Mouse (Mus musculus): Measurements from ENCODE around the gene Arhgef16.

Gene Arhgef16

DNA sequence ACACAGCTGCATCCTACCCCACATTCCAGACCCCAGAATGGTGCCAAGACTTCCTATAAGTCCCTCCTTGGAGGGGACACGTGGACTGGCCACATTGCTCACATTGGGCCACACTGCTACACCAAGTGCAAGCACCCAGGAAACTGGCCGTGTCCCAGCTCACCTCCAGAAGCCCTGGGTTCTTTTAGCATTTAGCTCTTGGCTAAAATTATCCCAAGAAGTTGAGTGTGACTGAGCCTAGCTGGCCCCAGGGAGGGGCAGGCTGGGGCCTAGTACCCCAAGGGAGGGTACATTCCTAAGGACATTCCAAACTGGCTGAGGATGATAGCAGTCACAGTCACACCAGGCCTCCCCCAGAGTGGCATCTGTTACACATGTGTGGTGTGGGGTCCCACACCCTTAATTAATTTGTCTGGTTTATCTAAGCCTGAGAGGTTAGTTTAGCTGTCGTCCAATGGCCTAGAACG lies 7.7 kb downstream of the Arhgef16 start:
- no peak for DNase-seq (ENCODE audit: low spot score in 2 of 2)

DNA sequence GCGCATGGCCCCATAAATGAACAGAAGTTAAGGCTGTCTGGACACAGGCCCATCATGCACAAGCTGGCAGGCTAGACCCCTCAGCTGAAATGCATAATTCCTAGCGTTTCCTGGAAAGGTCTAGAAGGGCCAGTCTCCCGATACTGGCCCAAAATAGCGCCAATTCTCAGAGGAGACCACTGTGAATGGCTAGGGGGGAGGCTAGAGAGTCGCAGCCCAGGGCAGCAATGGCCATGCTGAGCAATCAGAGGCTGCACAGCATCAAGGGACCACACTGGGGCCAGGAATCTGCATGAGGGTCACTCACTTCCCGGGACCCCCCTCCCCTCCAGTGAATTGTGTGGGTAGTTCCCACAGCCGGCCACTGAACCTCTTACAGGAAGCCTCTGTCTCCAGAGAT lies 17.8 kb downstream of the Arhgef16 start:
- no peak for DNase-seq (ENCODE audit: low spot score in 2 of 2)

DNA sequence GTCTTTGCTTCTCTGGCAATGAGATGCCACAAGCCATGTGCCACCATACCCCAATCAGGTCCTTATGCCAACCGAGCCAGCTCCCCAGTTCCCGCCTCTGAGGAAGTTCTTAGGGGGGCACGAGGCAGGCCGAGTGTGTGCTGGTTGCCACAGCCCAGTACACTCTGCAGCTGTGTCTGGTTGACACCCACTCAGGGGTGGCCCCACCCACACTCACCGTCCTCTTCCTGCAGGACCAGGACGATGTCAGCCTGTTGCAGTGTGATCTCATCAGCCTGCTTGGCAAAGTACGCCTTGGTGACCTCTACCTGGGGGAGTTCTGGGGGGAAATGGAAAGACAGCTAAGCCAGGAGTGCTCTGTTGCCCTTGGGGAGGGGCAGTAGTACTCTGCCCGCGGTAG lies 22.0 kb downstream of the Arhgef16 start:
- no peak for DNase-seq (ENCODE audit: low spot score in 2 of 2)

DNA sequence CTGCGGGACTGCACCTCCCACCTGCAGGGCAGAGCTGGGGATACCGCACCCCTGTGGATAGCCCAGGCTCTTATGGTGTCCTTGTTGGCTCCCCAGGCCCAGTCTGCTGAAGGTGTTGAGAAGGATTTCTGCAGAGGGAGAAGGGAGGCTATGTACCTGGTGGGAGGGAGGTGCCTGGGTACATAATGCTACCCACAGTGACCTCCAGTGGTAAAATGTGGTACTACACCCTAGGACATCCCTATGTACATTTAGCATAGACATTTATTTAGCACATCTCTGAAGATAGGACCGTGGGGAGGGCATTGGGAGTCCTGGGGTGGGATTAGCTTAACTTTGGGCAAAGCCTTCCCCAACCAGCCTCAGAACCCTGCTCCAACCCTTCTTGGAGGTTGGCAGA lies 28.5 kb downstream of the Arhgef16 start:
- DNase-seq (ENCODE audit: low spot score in 2 of 2), result no peak

DNA sequence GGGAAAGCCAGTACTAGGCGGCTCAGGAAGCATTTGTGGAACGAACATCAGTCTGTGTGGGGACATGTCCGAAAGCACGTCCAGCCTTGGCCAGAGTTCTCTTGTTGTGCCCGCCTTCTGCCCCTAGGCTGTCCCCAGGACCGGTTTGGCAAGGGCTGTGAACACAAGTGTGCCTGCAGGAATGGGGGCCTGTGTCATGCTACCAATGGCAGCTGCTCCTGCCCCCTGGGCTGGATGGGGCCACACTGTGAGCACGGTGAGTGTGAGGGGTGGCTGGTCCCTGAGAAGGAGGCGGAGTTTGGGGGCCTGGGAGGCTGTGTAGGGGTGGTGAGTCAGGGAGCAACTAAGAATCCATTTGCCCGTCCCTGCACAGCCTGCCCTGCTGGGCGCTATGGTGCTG lies 32.0 kb downstream of the Arhgef16 start:
- no peak for DNase-seq (ENCODE audit: low spot score in 2 of 2)

DNA sequence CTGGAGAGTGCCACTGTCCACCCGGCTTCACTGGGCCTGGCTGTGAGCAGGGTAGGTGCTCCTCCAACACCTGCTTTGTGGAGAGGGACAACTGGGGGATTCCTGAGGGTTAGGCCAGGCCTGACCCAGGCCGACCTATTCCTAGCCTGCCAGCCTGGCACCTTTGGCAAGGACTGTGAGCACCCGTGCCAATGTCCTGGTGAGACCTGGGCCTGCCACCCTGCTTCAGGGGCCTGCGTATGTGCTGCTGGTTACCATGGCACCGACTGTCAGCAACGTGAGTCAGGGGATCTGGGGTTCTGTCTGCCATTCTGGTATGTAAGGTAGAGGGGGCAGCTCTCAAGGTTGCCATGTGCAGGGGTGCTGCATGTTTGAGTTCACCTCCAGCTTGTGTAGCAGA lies 34.0 kb downstream of the Arhgef16 start:
- DNase-seq (ENCODE audit: low spot score in 2 of 2), result no peak

DNA sequence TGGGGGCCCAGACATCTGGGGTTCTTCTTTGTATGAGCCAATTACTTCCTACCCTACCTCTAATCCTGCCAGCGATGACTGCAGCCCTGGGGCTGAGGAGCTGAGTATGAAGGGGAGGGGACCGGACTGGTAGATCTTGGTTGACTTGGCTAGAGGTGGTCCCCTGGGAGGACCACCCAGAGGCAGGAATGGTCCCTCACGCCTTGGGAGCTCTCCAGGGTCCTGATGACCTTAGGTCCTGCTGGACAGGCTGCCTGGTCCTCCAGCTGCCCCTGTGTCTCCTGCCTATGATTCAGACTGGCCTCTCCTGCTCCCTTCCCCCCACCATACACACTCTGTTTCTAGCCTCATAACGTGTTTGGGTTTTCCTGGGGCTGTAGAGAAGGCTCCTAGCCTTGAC lies 39.4 kb downstream of the Arhgef16 start:
- no peak for DNase-seq (ENCODE audit: low spot score in 2 of 2)

DNA sequence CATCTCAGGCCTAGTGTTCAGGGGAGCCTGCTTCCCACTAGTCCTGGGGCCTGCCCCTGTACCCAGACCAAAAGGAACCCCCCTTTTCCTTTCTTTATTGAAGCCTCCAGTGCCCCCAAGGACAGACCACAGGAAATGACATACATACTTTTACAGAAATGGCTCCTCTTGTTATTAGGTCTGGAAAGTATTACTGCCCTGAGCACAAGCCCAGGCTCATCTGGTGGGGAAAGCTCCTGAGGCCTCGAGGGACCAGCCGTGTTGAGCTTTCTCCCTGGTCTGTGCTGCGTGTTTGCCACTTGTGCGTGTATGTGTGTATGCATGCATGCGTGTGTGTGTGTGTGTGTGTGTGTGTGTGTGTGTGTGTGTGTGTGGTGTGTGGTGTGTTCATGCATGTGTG lies 40.7 kb downstream of the Arhgef16 start:
- DNase-seq (ENCODE audit: low spot score in 2 of 2), result no peak

DNA sequence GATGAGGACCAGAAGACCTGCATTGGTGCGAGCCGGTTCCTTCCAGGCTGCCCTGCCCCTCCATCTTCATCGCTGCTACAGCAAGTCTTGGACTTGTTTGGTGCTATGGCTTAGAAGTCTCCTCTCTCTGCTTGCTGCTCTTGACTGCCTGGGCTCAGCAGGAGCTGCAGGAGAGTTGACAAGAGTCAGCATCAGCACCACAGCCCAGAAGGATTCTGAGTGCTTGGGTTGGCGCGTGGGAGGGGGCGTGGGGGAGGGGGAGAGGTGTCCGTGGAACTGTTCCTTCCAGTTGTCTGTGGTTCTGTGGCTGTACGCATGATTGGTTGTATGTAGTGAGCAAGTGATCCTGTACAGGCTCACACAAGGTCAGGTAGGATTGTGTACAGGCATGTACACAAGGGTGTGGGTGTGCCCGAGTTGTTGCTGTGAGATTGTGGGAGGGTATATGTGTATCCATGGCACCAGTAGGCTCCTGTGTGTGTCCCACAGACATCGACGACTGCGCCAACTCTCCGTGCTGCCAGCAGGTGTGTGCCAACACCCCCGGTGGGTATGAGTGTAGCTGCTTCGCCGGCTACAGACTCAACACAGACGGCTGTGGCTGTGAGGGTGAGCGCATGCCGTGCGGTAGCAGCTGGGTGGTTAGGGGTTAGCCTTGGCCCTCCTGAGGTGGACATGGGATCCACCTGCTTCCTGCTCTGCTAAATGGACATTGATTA lies 48.8 kb downstream of the Arhgef16 start:
- peak; percentile 30 to 73 for DNase-seq (ENCODE audit: low spot score in 2 of 2)

DNA sequence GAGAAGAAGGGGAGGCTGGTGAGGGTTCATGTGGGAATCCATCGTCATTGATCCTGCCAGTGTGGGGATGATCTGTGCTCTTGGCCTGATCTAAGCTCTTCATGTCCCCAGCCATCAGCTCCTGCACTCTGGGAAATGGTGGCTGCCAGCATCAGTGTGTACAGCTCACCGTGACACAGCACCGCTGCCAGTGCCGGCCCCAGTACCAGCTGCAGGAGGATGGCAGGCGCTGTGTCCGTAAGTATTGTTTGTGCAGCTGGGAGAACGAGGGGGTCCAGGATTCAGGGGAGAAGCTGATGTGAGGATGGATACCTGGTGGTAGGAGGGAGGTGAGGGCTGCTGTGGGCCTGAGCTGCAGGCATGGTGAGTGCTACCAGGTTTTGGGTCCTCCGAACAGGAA lies 52.2 kb downstream of the Arhgef16 start:
- DNase-seq (ENCODE audit: low spot score in 2 of 2), result no peak

DNA sequence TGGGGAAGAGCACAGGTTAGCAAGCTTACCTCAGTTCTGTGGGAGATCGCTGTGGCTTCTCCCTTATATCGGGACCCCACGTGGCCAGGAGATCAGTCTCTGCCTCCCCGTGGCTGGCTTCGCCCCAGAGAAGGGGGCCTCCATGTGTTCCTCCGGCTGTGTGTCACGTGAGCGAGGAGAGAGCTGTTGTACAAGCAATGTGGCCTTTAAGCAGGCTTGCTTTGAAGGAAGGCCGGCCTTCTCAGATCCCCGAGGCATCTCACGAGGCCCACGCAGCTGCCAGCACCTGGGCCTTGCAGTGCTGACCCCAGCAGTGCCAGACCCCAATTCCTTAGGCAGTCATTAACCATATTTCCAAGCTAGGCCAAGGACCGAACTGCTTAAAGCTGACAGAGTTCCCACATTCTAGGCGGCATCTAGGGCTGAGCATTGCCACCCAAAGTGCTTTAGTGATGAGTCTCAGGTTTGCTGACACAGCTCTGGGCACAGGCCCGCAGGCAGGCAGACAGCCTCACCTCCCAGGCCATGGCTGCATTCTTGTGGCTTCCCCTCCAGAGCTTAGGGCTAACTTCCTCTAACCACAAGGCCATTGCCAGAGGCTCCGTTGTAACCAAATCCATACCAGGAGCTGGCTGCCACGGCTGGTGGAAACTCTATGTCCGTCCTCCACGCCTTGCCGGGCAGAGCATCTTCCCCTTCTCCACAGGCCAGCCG lies 53.2 kb downstream of the Arhgef16 start:
- no peak for DNase-seq (ENCODE audit: low spot score in 2 of 2)

DNA sequence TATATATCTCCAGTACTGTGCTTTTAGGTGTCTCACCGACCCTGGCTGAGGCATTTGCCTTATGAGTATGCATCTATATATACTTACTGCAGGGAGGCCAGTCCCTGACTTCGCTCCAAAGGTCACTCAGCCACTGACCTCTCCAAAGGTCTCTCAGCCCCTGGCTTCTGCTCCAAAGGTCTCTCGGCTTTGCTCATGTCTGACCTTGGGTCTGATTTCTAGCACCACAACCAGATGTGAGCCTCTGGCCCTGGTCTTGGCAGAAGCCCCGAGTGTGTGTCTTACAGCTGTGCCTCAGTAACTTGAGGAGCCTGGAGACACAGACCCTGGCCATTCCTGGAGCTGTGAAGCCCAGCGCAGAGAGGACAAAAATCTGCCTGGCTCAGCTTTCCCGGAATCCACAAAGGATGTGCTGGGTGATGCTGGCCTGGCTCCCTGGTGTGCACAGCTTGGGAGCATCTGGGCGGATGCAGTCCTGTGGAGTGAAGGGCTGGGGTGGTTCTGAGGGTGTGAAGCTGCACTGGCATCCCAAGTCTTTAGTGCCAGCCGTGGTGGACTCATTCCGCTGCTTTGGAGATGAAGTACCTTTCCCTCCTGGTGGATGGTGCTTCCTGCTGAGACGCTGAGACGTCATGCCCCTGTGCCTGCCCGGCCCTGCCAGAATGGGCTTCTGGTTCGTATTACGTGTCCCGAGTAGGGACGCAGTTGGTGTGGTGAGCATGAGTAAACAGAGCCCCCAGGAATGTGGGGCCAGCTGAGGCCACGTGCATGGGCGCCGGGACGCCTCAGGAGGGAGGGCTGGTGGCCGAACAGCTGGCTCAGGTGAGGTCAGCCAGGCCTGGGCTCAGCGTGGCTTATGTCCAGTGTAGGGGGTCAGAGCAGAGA lies 54.0 kb downstream of the Arhgef16 start:
- no peak for DNase-seq (ENCODE audit: low spot score in 2 of 2)

DNA sequence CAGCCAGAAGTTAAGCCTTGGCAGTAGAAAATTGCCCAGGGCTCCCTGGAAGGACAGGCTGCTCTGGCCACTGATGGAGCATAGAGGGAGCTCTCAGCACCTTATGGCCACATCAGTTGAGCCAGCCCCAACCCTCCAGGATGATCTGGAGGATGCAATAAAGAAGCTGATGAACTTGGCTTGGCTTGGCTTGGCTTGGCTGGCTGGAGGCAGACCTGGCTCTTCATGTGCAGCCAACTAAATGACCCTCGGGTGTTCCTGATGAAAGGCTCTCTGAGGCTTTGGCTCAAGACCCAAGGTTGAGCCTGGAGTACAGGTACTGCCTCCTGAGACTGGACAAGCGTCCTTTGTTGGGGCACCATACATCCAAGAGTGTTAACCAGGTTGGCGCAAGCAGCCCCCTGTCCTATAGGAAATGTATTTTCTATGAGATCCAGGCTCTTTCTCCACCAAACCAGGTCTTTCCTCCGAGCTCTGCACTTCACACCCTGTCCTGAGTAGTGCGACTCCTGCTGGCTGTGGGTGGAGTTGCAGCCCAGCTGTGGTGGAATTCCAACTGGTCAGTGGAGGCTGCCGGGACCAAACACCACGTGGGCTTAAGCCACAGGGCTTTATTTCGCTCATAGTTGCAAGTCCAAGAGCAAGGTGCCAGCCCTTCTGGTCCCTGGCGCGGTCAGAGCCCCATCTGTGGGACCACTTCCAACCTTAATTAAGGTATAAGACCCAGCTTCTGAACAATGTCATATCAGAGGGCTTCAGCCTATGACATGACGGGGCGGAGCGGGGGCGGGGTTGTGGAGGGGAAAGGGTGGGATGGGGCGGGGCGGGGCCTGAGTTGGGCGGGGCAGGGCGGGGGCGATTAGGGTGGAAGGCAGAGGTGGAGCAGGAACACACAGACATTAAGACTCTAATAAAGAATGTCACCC lies 55.1 kb downstream of the Arhgef16 start:
- DNase-seq (ENCODE audit: low spot score in 2 of 2), result no peak

DNA sequence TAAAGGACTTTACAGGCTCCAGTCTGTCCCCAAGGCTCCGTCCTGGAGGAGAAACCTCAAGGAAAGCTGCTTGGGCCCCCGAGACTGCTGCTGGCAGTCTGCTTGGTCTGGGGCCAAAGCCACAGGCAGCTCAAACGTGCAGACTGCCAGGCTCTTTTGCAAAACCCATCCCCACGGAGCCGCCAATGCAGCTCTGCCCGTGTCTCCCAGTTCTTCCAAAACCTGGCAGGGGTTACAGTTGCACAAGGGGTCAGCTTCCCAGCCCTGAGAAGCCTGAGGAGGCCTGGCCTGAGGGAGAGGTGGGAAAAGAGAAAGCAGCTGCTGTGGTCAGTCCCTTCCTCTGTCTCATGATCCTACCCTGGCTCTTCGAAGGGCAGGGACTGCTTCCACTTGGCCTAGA lies 56.1 kb downstream of the Arhgef16 start:
- no peak for DNase-seq (ENCODE audit: low spot score in 2 of 2)

DNA sequence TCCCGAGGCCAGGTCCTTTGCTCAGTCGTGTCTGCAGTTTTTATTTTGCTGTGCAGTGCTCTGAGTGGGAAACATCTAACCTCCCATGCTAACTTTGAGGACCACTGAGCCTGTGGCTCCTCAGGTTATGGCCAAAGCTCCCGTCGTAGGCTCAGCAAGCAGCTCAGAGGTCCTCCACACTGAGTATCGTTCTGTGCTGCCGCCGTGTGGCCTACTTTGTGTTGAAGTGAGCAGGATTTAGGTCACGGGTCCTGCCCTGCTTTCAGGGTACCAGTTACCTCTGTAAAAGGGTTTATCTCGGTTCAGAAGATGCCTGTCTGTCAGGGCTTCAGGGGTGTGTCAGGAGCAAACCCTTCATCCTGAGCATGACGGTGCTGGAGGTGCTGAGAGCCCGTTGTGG lies 60.9 kb downstream of the Arhgef16 start:
- no peak for DNase-seq (ENCODE audit: low spot score in 2 of 2)

DNA sequence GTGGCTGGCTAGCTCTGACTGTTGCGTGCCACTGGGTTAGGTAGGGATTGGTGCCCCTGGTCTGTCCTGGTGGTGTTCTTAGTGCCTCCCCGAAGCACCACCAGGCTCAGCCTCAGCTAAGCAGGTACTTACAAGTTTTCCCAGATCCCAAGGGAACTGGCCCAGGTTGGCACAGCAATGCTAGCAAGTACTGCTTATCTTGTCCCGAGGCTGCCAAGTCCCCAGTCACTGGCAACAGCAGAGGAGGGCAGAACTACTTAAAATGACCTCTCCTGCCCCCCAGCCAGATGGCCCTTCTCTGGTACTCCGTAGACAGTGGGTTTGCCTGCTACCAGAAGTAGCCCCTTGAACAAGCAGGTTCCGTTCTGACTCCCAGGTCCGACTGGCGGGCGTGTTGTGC lies 62.3 kb downstream of the Arhgef16 start:
- no peak for DNase-seq (ENCODE audit: low spot score in 2 of 2)

DNA sequence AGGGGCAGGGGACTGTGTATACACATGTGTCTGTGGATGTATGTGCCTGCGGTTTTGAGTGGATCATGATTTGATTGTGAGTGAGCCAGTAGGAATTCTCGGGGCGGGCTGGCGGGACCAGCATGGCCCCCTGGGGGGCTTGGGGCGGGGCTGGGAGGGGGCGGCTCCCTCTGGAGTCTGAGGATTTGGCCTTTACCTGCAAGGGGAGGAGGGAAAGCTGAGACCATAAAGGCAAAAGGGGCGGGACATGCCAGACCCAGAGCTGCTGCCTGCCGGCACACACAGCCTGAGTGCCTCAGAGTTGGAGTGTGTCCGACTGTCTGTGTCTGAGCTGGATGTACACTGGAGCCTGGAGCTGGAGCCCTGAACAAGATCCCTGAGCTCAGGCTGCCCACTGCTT lies 64.2 kb downstream of the Arhgef16 start:
- DNase-seq (ENCODE audit: low spot score in 2 of 2), result no peak

DNA sequence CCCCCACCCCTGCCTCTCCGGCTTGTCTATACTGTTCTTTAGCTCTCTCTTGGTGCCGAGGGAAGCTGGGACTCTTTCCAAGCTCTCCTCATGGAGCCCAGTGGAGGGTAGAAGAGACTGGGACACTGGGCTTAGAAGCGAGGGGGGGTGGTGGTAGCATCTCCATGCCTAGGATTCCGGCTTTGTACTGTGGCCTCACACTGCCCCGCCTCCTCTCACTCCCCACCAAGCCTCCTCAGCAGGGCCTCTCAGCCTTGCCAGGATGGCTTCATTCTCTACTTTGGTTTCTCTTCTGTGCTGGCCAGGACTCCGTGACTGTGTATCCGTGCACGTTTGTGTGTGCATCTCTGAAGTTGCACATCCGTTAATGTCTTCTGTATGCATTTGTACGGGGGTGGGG lies 64.6 kb downstream of the Arhgef16 start:
- DNase-seq (ENCODE audit: low spot score in 2 of 2), result no peak

DNA sequence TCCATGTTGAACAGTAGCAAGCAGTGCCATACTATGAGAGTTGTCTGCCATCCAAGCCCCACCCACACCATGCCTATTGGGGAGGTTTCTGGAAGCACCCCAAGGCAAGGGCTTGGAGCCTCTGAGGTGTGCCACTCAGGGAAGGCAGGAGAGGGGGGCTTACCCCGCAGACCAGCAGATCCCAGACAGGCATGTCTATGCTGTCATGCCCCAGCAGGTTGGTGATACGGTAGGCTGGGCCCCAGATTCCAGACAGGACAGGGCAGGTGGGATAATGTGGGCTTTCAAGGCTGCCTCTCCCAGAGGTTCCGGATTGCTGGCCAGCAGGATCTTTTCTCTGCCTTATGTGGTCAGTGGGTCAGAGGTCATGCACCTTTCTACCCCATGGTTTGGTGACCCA lies 65.5 kb downstream of the Arhgef16 start:
- no peak for DNase-seq (ENCODE audit: low spot score in 2 of 2)

DNA sequence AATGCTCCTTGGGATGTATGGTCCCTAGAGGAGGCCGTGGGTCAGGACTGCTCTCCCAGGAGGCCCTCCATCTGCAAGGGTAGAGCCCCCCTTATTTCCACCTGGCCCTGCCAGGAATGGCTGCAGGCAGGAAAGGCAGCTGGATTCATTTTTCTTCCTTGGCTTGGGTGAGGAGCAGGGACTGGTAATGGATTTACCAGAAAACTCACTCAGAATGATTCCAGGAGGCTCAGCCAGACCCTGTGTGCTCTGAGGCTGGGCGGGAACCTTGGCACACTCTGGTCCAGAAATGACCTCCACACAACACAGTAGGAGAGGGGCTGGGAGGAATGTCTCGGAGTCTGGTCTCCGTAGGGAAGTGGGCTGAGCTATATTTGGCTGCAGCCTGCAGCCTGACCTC lies 69.2 kb downstream of the Arhgef16 start:
- DNase-seq (ENCODE audit: low spot score in 2 of 2), result no peak

DNA sequence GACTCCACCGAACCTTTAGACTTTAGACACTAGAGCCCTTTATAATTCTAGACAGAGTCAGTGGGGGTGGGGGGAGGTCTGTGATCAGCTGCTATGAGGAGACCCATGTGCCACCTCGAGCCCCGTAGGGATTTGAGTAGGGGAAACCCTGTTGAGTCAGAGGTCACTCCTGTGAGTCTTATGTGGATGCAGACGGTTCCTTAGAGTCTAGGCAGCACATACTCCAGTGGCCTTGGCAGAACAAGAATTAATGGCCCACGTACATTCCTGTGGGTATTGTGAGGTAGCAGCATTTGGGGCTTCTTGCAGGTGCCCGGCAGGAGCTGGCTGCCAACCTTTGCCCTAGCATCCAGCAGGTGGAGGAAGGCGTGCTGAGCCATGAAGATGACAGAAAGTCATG lies 70.1 kb downstream of the Arhgef16 start:
- no peak for DNase-seq (ENCODE audit: low spot score in 2 of 2)

All from right cerebral cortex, postnatal 36 days (tissue).